Mouse (Mus musculus) embryo, embryonic 10 days (tissue): ENCODE results near the gene Pih1d1.
"Not testable (repeated sequence)": the region's sequence is repeated elsewhere in the genome, so short reads cannot be mapped to it uniquely, and the experiment has no call there.

Experiments used
- DNase-seq: peaks from one replicate; pipeline ENCODE4 v3.0.0-alpha.2; 2015; ENCODE audit warnings: low spot score

Pih1d1 gene

DNA sequence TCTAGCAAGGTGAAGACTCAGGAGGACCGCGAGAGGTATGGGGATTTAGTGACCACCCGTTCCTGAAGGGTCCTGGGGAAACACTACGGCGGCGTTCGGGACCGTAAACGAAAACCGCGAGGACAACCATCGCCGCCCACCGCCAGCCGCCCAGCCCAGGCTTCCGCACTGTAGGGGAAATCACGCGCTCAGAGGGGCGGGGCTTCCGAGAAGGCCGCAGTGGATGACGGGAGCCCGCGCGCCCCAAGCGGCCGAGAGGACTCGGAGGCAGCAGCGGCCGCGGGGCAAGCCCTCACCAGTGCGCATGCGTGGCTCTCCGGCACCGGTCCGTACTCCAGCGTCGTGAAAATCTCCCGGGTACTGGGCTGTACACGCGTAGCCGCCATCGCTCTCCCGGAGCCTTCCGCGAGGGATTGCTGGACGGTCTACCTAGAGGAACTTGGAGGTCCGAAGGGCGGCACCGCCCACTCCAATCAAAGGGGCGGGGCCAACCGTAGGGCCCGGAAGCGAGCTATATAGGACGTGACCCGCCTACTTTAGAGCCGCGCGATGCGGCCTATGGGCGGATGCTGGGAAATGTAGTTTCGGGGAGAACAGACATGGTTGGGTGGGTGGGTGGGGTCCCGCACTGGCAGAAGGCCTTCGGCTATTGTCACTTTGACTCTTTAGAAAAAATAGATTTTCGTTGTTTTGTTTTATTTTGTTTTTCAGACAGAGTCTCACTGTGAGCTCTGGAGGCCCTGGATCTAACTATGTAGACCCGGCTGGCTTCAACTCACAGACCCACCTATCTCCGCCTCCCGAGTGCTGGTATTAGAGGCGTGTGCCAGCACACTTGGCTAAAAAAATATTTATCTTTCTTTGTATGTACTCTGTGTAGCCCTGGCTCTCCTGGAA is at the start of gene Pih1d1, which contains the start of gene Aldh16a1:
Gene Pih1d1 (plus strand): TSS at position 208 of the 897 bp plus-strand sequence.
Gene Aldh16a1 (minus strand): TSS at position 489 of the 897 bp plus-strand sequence.
- DNase-seq: peak; percentile 96

DNA sequence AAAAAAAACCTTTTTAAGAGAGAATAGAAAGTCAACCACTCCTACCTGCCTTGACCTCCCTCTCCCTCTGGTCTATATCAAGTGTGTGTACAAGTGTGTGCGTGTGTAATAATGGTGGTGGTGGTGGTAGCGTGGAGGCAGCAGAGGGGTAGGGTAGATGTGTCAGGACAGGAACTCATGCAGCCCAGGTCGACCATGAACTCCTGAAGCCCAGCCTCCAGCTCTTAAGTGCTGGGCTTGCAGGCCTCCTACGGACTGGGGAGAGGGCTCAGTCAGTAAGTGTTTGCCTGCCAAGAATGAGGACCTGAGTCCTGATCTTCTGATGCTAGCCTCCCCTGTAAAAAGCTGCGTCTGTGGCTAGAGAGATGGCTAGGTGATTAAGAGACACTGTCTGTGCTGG is 49.2 kb upstream of the Pih1d1 start:
- no peak for DNase-seq

DNA sequence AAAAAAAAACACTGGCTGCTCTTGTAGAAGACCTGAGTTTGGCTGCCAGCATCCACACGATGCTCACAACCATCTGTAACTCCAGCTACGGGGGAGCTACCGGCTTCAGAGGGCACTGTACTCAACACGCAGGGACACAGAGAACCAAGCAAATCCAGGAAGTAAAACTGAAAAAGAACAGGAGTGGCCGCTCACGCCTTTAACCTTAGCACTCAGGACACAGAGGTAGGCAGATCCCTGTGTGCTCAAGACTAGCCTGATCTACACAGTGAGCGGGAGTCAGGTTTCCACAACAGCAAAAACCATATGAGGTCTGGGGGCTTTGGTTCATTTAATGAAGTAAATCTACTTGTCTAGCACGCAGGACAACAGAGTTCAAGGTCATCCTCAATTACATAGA is 48.6 kb upstream of the Pih1d1 start:
- no peak for DNase-seq

DNA sequence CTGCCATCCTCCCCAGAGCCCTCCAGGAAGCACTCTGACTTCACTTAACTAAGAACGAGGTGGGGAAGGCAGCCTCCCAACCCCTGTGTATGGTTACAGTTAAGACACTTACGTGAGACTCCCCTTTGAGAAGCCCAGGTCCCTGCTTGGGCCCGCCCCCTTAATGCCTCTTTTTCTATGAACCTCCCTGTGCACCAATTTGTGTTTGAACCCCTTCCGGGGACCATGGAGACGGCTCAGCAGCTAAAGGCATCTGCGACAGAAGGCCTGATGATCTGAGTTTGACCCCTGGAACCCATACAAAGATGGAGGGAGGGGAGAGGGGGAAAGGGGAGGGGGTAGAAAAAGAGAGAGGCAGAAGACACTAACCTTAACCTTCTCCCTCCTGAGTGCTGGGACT is 47.7 kb upstream of the Pih1d1 start:
- peak; percentile 68 for DNase-seq

DNA sequence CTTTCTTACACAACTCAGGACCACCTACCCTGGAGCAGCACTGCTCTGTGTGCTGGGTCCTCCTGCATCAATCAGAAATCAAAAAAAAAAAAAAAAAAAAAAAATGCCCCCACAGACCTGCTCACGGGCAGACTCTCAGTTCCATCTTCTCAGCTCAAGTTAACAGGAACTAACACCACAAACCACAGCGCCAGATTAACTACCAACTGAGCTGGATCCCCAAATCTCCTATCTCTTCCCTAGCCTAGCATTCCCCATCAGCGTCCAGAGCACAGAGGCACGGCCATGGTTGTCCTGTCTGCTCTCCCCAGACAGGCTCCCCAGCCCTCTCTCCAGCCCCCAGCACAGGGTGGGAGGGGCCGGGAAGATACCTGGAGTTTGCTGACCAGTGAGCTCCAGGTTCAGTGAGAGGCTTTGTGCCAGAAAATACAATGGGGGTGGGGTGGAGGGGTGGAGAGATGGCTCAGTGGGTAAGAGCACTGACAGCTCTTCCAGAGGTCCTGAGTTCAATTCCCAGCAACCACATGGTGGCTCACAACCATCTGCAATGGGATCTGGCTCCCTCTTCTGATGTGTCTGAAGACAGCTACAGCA is 47.0 kb upstream of the Pih1d1 start:
- DNase-seq: no peak

DNA sequence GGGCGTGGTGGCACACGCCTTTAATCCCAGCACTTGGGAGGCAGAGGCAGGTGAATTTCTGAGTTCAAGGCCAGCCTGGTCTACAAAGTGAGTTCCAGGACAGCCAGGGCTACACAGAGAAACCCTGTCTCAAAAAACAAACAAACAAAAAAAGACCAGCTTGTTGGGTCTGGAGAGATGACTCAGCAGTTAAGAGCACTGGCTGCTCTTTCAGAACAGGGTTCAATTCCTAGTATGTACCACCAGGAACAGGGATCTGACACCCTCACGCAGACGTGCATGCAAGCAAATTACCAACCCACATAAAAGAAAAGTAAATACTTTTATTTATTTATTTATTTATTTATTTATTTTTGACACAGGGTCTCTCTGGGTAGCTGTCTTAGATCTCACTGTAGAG is 44.0 kb upstream of the Pih1d1 start:
- not testable (repeated sequence) for DNase-seq

DNA sequence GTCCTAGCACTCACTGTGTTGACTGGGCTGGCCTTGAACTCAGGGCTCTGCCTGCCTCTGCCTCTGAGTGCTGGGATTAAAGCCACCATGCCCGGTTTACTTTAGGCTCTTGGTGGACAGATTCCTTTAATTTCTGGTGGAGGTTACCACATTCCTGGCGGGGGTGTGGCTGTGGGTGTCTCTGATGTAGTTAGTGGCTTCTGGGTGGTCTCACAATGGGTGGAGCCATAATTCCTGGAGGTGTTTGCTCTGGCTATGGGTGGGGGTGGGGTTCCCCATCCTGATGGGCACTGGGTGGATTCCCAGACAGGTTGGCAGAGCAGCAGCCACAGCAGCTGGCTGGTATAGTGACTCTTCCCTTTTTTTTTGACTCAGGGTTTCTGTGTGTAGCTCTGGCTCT is 42.2 kb upstream of the Pih1d1 start:
- DNase-seq: no peak

DNA sequence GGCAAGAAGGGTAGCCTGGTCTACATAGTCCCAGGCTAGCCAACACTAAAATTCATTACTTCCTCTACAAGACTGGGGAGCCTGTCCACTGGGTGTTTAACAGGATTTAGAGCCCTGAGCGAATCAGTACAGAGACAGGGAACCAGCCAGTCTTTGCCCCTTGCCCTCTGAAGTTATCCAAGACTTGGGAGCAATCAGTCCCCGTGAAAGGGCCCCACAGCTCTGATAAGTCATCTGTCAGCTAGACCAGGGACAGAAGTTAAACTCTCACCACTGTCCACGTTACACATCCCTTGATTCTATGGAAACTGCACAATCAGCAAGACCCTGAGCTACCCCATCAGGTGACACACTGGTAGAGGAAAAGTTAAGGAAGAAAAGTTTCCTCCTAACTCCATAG is 41.6 kb upstream of the Pih1d1 start:
- no peak for DNase-seq

DNA sequence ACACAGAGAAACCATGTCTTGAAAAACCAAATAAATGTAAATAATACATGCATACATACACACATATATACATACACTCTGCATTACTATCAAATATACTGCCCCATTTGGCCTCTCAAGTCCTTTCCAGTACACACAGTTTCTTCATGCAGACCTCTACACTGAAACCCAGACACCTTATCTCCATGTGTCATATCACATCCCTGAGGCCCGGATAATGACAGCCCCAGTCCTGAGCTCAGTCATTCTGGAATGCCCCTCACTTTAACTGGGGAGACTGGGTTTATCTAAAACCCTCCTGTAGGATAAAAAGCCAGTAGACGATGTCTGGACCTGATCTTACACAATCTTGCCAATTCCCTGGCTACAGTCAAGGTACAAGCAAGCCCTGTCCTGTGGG is 40.6 kb upstream of the Pih1d1 start:
- DNase-seq: no peak

DNA sequence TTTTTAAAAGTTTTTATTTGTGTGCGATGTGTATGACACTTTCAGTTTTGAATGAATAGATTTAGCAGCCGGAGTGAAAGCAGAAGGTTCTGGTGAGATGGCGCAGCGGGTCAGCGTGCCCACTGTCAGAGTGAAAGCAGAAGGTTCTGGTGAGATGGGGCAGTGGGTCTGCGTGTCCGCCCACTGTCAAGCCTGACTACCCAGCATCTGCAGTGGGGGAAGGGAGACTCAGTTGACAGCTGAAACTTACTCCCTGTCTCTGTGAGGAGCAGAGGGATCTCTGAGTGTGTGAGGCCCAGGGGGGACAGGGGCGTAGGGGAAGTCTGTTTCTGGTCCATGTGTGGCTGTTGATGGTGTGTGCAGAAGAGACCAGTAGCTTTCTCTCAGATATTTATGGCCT is 36.5 kb upstream of the Pih1d1 start:
- no peak for DNase-seq

DNA sequence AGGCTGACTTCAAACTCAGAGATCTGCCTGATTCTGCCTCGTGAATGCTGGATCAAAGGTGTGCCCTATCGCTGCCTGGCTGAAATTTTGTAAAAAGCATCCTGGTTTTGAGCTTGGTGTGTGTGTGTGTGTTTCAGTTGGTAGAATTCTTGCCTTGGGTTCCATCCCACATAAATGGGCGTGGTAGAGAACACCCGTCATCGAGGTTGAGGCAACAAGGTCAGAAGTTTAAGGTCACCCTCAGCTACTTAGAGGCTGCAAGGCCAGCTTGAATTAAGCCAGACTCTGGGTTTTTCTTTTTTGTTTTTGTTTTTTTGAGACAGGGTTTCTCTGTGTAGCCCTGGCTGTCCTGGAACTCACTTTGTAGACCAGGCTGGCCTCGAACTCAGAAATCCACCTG is 35.8 kb upstream of the Pih1d1 start:
- DNase-seq: no peak

DNA sequence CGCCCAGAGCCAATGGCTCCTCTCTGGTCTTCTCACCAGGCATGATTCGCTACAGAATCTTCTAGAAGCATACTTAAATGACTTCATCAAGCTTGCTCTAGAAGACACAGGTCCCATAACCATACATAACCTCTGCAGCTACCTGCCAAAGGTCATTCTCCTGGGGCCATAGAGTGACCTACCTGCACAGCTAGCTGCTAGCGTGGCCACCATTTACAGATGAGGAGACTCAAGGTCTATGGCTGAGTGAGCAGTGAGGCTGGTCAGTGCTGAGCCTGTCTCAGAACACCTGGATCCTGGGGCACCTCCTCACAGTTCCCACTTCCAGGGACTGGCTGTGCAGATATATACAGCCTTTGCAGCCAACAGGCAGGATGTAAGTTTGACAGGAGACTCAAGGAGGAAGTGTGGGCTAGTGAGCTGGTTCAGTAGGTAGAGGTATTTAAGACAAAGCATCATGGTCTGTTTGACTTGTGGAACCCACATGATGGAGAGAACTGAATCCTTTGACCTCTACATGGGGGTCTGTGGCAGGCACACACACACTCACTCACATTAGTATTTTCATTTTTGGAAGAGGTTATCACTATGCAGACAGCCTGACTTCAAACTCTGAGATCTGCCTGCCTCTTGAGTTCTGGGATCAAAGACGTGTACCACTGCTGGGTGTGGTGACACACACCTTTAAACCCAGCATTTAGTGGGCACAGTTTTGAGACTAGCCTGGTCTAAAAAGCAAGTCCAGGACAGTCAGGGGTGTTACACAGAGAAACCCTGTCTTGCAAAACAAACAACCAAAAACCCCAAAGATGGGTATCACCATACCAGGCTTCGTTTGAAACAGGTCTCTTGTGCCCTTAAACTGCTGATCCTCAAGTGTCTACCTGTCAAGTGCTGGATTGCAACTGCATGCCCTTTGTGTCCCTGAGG is 34.1 kb upstream of the Pih1d1 start:
- no peak for DNase-seq

DNA sequence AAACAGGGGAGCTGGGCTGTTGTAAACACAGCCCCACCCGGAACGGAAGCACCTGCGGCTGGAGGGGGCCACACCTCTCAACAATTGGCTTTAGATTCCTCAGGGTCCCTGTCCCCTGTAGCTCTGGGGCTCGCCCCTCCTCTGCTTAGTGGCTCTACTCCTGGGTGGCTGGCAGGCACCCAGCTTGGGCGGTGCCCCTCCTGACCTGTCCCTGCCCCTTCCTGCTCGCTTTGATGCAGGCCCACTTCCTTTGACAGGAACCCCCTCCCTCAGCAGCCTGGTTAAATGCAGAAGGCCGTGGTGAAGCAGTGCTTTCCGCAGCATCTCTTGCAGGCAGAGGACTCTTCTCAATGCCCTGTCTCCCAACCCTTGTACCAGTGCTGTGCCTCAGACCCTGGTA is 32.7 kb upstream of the Pih1d1 start:
- DNase-seq: no peak

DNA sequence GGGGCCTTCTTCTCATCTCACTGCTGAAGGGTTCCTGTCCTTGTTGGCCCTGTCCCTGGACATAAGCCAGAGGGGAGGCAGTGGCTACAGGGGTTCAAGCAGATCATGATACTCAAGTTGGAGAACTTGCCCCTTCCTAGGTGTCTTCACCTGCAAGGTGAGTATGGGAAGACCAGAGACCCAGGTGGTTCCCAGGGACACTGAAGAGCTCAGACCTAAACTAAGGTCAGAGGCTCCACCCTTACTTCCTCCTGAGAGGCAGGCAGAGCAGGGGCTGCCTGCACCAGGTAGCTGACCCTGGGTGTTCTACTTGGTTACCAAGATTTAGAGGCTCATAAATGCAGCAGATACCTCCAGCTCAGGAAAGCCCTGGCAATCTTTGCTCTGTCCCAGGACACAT is 32.1 kb upstream of the Pih1d1 start:
- DNase-seq: no peak

DNA sequence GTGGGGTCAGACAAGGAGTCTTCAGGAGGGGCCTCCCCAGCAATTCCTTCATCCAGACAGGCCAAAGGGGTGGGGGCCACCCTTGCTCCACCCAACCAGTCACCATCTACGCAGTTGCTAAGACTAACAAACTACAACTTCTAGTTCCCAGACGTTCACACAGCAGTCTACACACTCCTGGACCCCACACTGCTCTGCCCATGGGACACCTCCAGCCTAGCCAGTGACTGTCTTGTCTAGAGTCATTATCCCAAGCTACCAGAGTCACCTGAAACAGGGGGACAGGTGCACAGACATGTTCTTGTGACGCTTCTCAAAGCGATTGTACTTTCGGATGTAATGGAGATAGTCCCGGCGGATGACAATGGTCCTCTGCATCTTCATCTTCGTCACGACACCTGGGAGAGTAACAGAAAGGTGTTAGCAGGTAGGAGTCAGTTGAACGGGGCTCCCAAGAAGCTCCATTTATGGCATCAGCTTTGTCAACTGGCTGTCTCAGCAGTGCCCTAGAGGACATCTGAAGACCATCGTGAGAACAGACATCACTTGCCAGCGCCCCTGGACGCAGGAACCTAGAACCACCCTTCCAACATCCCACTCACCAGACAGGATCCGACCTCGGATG is 31.4 kb upstream of the Pih1d1 start:
- no peak for DNase-seq

DNA sequence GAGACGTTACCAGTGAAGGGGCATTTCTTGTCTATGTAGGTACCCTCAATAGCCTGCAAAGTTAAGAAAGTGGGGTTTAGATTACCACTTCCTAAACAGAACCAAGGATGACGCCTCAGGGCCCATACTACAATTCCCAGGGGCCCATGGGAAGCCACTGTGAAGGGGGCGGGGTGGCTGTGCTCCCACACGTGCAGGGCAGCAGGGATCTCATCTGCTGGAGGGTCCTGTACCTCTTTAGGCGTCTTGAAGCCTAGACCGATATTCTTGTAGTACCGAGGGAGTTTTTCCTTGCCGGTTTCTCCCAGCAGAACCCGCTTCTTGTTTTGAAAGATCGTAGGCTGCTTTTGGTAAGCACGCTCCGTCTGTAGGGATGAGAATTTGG is 30.9 kb upstream of the Pih1d1 start:
- DNase-seq: no peak

DNA sequence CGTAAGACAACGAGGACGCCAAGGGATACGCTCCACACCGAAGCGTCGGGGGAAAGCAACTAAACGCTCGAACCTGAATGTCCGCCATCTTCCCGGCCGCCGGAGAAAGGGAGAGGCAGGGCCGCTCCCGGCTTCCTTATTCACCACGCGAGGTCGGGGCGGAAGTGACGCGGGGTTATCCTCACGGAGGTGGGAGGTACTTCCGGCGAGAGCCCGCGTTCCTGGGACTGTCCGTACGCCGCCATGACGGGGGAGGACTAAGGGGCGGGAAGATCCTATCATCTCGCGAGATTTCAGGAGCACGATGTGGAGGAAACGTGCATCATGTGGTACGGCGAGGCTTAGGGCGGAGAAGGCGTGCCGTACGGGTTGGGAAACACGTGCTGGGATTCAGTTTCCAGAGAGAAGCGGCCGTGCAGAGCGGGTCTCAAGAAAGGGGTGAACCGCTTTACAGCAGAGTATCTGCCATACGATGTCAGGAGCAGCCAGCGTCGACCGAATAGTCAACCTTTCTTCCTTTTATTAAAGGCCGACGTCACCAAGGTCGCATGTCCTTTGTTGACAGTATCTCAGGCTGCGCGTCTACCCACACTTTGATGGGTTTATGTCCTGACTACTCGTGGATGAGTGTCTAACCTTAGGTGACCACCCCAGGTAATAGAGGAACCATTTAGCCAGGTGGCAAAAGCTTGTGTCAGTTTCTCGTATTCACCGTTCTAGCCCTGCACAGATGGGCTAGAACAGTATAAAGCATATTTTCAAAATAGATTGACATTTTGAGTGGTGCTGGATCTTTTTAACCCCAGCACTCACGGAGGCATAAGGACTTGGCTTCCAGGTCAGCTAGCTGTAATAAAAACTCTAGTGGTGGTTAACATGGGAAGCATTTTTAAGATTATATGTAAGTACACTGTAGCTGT is 29.6 kb upstream of the Pih1d1 start, which contains the start of gene Rps11:
Gene Rps11 (minus strand): TSS at position 216 of the 920 bp plus-strand sequence.
- DNase-seq: peak; percentile 100

DNA sequence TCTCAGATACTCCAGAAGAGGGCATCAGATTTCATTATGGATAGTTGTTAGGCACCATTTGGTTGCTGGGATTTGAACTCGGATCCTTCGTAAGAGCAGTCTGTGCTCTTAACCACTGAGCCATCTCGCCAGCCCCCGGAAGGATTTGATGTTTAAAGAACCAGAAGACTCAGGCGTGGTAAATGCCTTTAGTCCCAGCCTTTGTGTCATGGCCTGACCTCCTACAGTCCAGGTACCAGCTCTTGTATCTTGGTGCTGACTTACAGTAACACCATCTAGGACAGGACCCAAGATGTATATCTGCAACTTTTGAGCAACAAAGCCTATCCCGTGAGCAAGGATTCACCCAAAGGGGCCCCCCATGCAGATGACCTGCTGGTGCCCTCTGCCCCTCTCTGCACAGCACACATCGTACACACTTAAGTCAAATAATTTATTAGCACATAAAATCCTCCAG is 28.9 kb upstream of the Pih1d1 start:
- DNase-seq: peak; percentile 81

DNA sequence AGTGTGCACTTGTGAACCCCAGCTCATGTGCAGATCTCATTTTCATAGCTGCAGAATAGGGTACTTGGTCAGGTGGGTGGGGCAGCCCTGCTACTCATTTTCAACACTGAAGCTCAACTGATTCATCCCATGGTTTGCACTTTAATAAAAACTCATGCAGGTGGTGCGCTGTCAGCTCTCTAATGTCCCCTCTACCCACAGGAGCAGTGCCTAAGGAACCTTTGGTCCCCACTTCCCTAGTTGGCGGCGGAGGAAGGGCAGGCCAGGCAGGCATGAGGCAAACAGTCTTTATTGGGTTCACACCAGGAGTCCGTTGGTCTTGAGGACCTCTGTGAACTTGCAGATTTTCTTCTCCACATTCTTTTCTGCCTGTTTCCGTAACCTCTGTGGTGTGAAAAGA is 28.5 kb upstream of the Pih1d1 start:
- not testable (repeated sequence) for DNase-seq

DNA sequence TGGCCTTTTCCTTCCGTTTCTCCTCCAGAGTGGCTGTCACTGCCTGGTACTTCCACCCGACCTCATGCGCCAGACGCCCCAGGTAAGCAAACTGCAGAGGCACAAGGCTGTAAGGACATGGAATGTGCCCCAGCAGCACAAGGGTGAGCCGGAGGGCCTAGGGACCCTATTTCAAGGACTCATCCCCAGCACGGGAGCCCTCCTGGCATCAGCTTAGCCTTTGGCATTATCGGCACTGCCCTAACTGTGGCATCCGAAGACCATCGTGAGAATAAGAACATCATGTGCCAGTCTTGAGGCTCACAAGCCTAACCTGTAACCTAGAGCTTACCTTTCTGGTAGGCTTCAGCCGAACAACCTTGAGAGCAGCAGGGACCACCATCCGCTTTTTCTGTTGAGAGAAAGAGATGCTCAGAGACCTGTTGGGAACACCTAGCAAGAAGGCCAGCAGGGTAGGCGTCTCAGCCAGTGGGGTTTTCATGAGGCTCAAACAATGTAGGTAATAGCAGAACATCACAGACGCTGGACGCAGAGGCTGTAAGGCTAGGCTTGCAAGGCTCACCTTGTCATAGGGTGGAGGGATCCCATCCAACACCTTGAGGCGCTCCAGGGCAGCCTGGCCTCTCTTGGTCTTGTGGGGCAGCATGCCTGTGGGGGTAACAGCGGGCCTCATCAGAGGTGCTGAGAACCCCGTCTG is 27.8 kb upstream of the Pih1d1 start:
- DNase-seq: no peak
